In genomic region chr8:114686462-114686861, GRCm38 (mm10) we compare ENCODE assay signal across 15 mouse cellular contexts.
DNase-seq lines count a peak whose midpoint lies in the region; ATAC-seq lines count a peak whose summit lies in the region.
"Had no signal": no experiment of that assay in that cellular context is flagged by ENCODE, and none has a peak within 500 bp of the region (broad histone marks: within the 10 kb centered on the region; RNA-seq: fewer than 3 reads in every experiment).

No protein-coding gene starts in this region.

- peak; percentile 81 for DNase-seq in ES-CJ7 (ENCODE audit: low read depth, low spot score)
- DNase-seq in R1 (ENCODE audit: low read depth, low spot score): peak; percentile 62
- no peak for DNase-seq in right cerebral cortex, postnatal 25 days
- no peak for DNase-seq in cerebellum, postnatal 10 days
- DNase-seq: adrenal gland, adult 2 months; adrenal gland, postnatal 10 days; adrenal gland, postnatal 25 days; cerebellum, adult 11 months; cerebellum, adult 18-20 months; cerebellum, adult 8-10 months; cerebellum, adult 9-11 months; cerebellum, postnatal 25 days had no signal

- no peak for ATAC-seq in CD4-positive, CD25-positive, alpha-beta regulatory T cell, adult 4 months
- ATAC-seq: forebrain, embryonic 13.5 days; forebrain, embryonic 15.5 days had no signal

Comparison
In these comparisons a context has a peak if more than half of its experiments do, and no peak if none do; other contexts are left out.
1. DNase-seq: peak in ES-CJ7 (single experiment) and R1 (single experiment); none in right cerebral cortex, postnatal 25 days (single experiment) and cerebellum, postnatal 10 days (0 of 2).